Mouse (Mus musculus) spleen, adult 2 months (tissue): ENCODE measurements around the gene Spata17. TPM values are rescaled to one million over a fixed set of nuclear protein-coding genes. Genes with fewer than 3 reads are reported as not detected.

Source experiments
- DNase-seq, 2 experiments: peaks; one replicate each; pipeline versions ENCODE4 v3.0.0 to v3.0.0-alpha.2; 2012 to 2021; ENCODE audit warnings: low spot score in 2 of 2, low read depth in 1 of 2
- H3K27ac ChIP-seq: fragments of 200-500 bp; 2 replicates; pipeline ENCODE4 v1.5.1; 2012; ENCODE audit warnings: low read length, inconsistent platforms; ENCODE audit not compliant: insufficient read depth
- H3K27me3 ChIP-seq: fragments of 200-500 bp; 2 replicates; pipeline ENCODE4 v1.6.1; 2012; ENCODE audit warnings: mild to moderate bottlenecking, moderate library complexity, low read length, inconsistent platforms; ENCODE audit not compliant: control insufficient read depth, insufficient read depth
- H3K36me3 ChIP-seq: fragments of 200-500 bp; 2 replicates; pipeline ENCODE4 v1.6.1; 2012; ENCODE audit warnings: mild to moderate bottlenecking, low read length, inconsistent platforms; ENCODE audit not compliant: control insufficient read depth, insufficient read depth
- H3K4me1 ChIP-seq: fragments of 200-500 bp; 2 replicates; pipeline ENCODE4 v1.6.1; 2011; ENCODE audit warnings: inconsistent platforms; ENCODE audit not compliant: control insufficient read depth, insufficient read depth, insufficient read length
- H3K4me3 ChIP-seq: fragments of 200-500 bp; 2 replicates; pipeline ENCODE4 v1.5.1; 2011; ENCODE audit warnings: mild to moderate bottlenecking, inconsistent platforms; ENCODE audit not compliant: insufficient read depth, insufficient read length; ENCODE audit errors: extremely low read depth
- CTCF ChIP-seq: fragments of 200-500 bp; IDR thresholded peaks from 2 replicates; pipeline ENCODE4 v1.5.1; 2011; ENCODE audit warnings: mild to moderate bottlenecking, inconsistent platforms; ENCODE audit not compliant: insufficient read depth, insufficient read length, insufficient replicate concordance; ENCODE audit errors: extremely low read depth
- POLR2A ChIP-seq: fragments of 200-500 bp; IDR thresholded peaks from 2 replicates; pipeline ENCODE4 v1.6.1; 2011; ENCODE audit warnings: low read depth, low read length, inconsistent platforms
- WGBS: fragments of 180-500 bp; shearing (Covaris S2); methylation state at CpG from one replicate; pipeline ENCODE4 v1.1.7; 2018; 5-methylcytosine and 5-hydroxymethylcytosine counted together
- polyA plus RNA-seq: library from polyadenylated mRNA; depleted of rRNA; stranded (reverse); fragments of >200 nt; gene quantifications from 2 replicates; pipeline ENCODE4 v1.2.3, GENCODE M21; 2012; rRNA removed

Gene Spata17
- not detected in 2 replicates for polyA plus RNA-seq

GRCm38 (mm10) chr1:187215181-187216116 is at the start of gene Spata17, which contains the start of gene Gpatch2:
Gene Spata17, minus strand, starts transcription at chr1:187215465.
Gene Gpatch2, plus strand, starts transcription at chr1:187215508.
- Histone ChIP-seq H3K36me3 (no peaks in the 10 kb centered on the region), H3K27me3 (no peaks in the 10 kb centered on the region), H3K27ac (peak within 1 kb of the TSS; percentile 45), H3K4me1 (no peaks in the 10 kb centered on the region), H3K4me3 (peak within 1 kb of the TSS; percentile 91)
- no peak for TF ChIP-seq CTCF
- peak; percentile 13; the same call in 1 of the 2 replicates for TF ChIP-seq POLR2A
- WGBS: under 1% methylated on average over 57 of the region's 58 CpGs
- DNase-seq: peak; percentile 57 to 58

- Histone ChIP-seq H3K4me1 (no peaks in the 10 kb centered on the region), H3K27ac (no peak overlapping the region), H3K4me3 (no peak overlapping the region), H3K27me3 (no peaks in the 10 kb centered on the region), H3K36me3 (no peaks in the 10 kb centered on the region)
- TF ChIP-seq CTCF (no peak), POLR2A (no peak)
- no peak for DNase-seq
- WGBS: 92% methylated on average over 4 of the region's 4 CpGs
These were observed 43.5 kb upstream of the Spata17 start for GRCm38 (mm10) chr1:187258756-187259155.

GRCm38 (mm10) chr1:187250741-187251262 is 35.5 kb upstream of the Spata17 start:
- DNase-seq: no peak
- TF ChIP-seq POLR2A: no peak
- no peak for TF ChIP-seq CTCF
- H3K36me3 ChIP-seq: 0 out of 2 replicates have a peak, but pooled peaks cover 1% of the 10 kb centered on the region
- H3K4me1 ChIP-seq: no peaks in the 10 kb centered on the region
- no peaks in the 10 kb centered on the region for H3K27me3 ChIP-seq
- no peak overlapping the region for H3K4me3 ChIP-seq
- H3K27ac ChIP-seq: no peak overlapping the region
- 87% methylated on average over 1 of the region's 1 CpGs for WGBS

- Histone ChIP-seq H3K4me1 (no peaks in the 10 kb centered on the region), H3K36me3 (0 out of 2 replicates have a peak, but pooled peaks cover 1% of the 10 kb centered on the region), H3K27ac (no peak overlapping the region), H3K27me3 (no peaks in the 10 kb centered on the region), H3K4me3 (no peak overlapping the region)
- DNase-seq: no peak
- TF ChIP-seq POLR2A: no peak
- TF ChIP-seq CTCF: no peak
- WGBS: 93% methylated on average over 5 of the region's 5 CpGs
These were observed 29.5 kb upstream of the Spata17 start for GRCm38 (mm10) chr1:187244734-187245133.

GRCm38 (mm10) chr1:187241329-187241728 is 26.1 kb upstream of the Spata17 start:
- Histone ChIP-seq H3K27ac (no peak overlapping the region), H3K36me3 (0 out of 2 replicates have a peak, but pooled peaks cover 2% of the 10 kb centered on the region), H3K27me3 (no peaks in the 10 kb centered on the region), H3K4me1 (no peaks in the 10 kb centered on the region), H3K4me3 (no peak overlapping the region)
- TF ChIP-seq CTCF (no peak), POLR2A (no peak)
- 88% methylated on average over 5 of the region's 5 CpGs for WGBS
- DNase-seq: no peak

GRCm38 (mm10) chr1:187240304-187240703 is 25.0 kb upstream of the Spata17 start:
- WGBS: 91% methylated on average over 3 of the region's 3 CpGs
- H3K4me1 ChIP-seq: no peaks in the 10 kb centered on the region
- DNase-seq: no peak
- TF ChIP-seq CTCF: no peak
- no peak overlapping the region for H3K27ac ChIP-seq
- H3K27me3 ChIP-seq: no peaks in the 10 kb centered on the region
- 0 out of 2 replicates have a peak, but pooled peaks cover 2% of the 10 kb centered on the region for H3K36me3 ChIP-seq
- no peak overlapping the region for H3K4me3 ChIP-seq
